8 mouse cellular contexts compared by ENCODE assay signal in the genomic region with DNA sequence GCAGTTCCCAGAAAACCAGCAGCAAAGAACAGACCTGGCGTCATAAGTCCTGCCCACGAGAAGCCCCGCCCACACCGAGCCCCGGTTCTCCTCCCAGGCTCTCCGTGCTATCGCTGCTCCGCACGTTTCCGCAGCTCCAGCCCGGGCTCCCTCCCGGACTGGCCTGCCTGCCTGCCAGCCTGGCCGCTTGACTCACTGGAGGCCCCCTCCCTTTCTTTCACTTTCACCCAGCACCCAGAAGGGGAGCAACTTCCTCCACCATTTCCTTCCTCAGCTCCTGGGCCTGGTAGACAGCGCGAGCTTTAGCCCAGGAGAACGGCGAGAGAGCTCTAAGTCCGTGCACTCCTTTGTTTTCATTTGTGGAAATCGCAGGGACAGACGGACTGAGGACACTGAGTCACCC. TPM values are rescaled to one million over a fixed set of nuclear protein-coding genes. Genes with fewer than 3 reads are reported as not detected.
DNase-seq lines count a peak whose midpoint lies in the region; ATAC-seq and TF ChIP-seq lines count a peak whose summit lies in the region.

No protein-coding gene starts in this region.

- H3K9ac ChIP-seq in heart, embryonic 14.5 days (ENCODE audit: low read length) = peak overlapping the region; percentile 75
- H3K9ac ChIP-seq in liver, embryonic 15.5 days = peak overlapping the region; percentile 80
- peak overlapping the region; percentile 79 for H3K9ac ChIP-seq in neural tube, embryonic 11.5 days (ENCODE audit: low read length)
- peak overlapping the region; percentile 53 for H3K9ac ChIP-seq in stomach, postnatal 0 days (ENCODE audit: low read length)

- H3K27ac ChIP-seq in heart, embryonic 14.5 days (replicated peaks in 1 of 2; ENCODE audit: control insufficient read depth in 1 of 2, insufficient read depth in 1 of 2, low read depth in 2 of 2, low read length in 2 of 2) = peak overlapping the region; percentile 95
- peak overlapping the region; percentile 99 for H3K27ac ChIP-seq in liver, embryonic 15.5 days (replicated peaks)
- peak overlapping the region; percentile 80 for H3K27ac ChIP-seq in neural tube, embryonic 11.5 days (ENCODE audit: low read depth, low read length)
- H3K27ac ChIP-seq in stomach, postnatal 0 days (replicated peaks) = peak overlapping the region; percentile 92

- peaks cover 52 to 66% of the 10 kb centered on the region in 2 experiments for H3K4me1 ChIP-seq in heart, embryonic 14.5 days (ENCODE audit: control insufficient read depth in 2 of 2, insufficient read depth in 2 of 2, low read length in 2 of 2)
- H3K4me1 ChIP-seq in liver, embryonic 15.5 days (replicated peaks) = peaks cover 95% of the 10 kb centered on the region
- peaks cover 29% of the 10 kb centered on the region for H3K4me1 ChIP-seq in neural tube, embryonic 11.5 days (ENCODE audit: control insufficient read depth, insufficient read depth, low read length)
- peaks cover 43% of the 10 kb centered on the region for H3K4me1 ChIP-seq in stomach, postnatal 0 days (replicated peaks; ENCODE audit: control insufficient read depth, insufficient read depth)

- no peak for TF ChIP-seq EP300 in stomach, postnatal 0 days (optimal IDR thresholded peaks at IDR 0.05)

- no peaks in the 10 kb centered on the region for H3K27me3 ChIP-seq in heart, embryonic 14.5 days (ENCODE audit: control insufficient read depth, insufficient read depth, low read length)
- H3K27me3 ChIP-seq in liver, embryonic 15.5 days = no peaks in the 10 kb centered on the region
- H3K27me3 ChIP-seq in neural tube, embryonic 11.5 days (ENCODE audit: control insufficient read depth, insufficient read depth, low read length) = no peaks in the 10 kb centered on the region
- no peaks in the 10 kb centered on the region for H3K27me3 ChIP-seq in stomach, postnatal 0 days (ENCODE audit: control insufficient read depth, insufficient read depth, low read length)

- peak overlapping the region; percentile 77 for H3K4me2 ChIP-seq in heart, embryonic 14.5 days (ENCODE audit: low read length)
- peak overlapping the region; percentile 87 for H3K4me2 ChIP-seq in liver, embryonic 15.5 days
- H3K4me2 ChIP-seq in neural tube, embryonic 11.5 days (ENCODE audit: low read depth) = peak overlapping the region; percentile 68
- peak overlapping the region; percentile 49 for H3K4me2 ChIP-seq in stomach, postnatal 0 days (replicated peaks; ENCODE audit: low read depth)

- TF ChIP-seq CTCF in brain, embryonic 14.5 days (IDR thresholded peaks at IDR 0.05; ENCODE audit: borderline replicate concordance, extremely low read depth, insufficient read depth, insufficient read length) = no peak
- peak; percentile 30 for TF ChIP-seq CTCF in stomach, postnatal 0 days (IDR thresholded peaks at IDR 0.05; ENCODE audit: low read depth)

- H3K36me3 ChIP-seq in heart, embryonic 14.5 days (ENCODE audit: control insufficient read depth, insufficient read depth, low read length) = peaks cover 31% of the 10 kb centered on the region
- peaks cover 39% of the 10 kb centered on the region for H3K36me3 ChIP-seq in liver, embryonic 15.5 days (replicated peaks)
- peaks cover 4% of the 10 kb centered on the region; the same call in 1 of the 2 replicates for H3K36me3 ChIP-seq in neural tube, embryonic 11.5 days (ENCODE audit: control insufficient read depth, insufficient read depth, low read length)
- peaks cover 22% of the 10 kb centered on the region for H3K36me3 ChIP-seq in stomach, postnatal 0 days (ENCODE audit: control insufficient read depth, insufficient read depth, low read length)

- peak; percentile 35; the same call in 1 of the 2 replicates for TF ChIP-seq POLR2A in brain, embryonic 14.5 days (IDR thresholded peaks at IDR 0.05; ENCODE audit: borderline replicate concordance, extremely low read depth, insufficient read depth, insufficient read length, poor library complexity, severe bottlenecking)

- WGBS in heart, embryonic 14.5 days = 2% methylated on average over 20 of the region's 20 CpGs
- WGBS in liver, embryonic 15.5 days (ENCODE audit: insufficient replicate concordance) = 0% methylated on average over 20 of the region's 20 CpGs
- 2% methylated on average over 20 of the region's 20 CpGs for WGBS in neural tube, embryonic 11.5 days
- WGBS in stomach, postnatal 0 days = under 1% methylated on average over 20 of the region's 20 CpGs

- peak overlapping the region; percentile 29 to 52 for H3K4me3 ChIP-seq in heart, embryonic 14.5 days (ENCODE audit: control insufficient read depth in 1 of 2, insufficient read depth in 1 of 2, low read depth in 1 of 2, low read length in 2 of 2)
- H3K4me3 ChIP-seq in liver, embryonic 15.5 days (replicated peaks) = peak overlapping the region; percentile 62
- peak overlapping the region; percentile 34 for H3K4me3 ChIP-seq in neural tube, embryonic 11.5 days (ENCODE audit: low read depth, low read length)
- H3K4me3 ChIP-seq in stomach, postnatal 0 days (ENCODE audit: low read depth, low read length) = peak overlapping the region; percentile 29

- peak; percentile 85 for ATAC-seq in erythroid progenitor cell, adult 5-6 weeks (replicated peaks; ENCODE audit: low FRiP score, poor library complexity, severe bottlenecking)
- ATAC-seq in heart, embryonic 14.5 days (ENCODE audit: insufficient number of reproducible peaks, insufficient read depth, low FRiP score, low read depth) = peak; percentile 72
- ATAC-seq in liver, embryonic 15.5 days (ENCODE audit: insufficient read depth) = peak; percentile 89
- ATAC-seq in neural tube, embryonic 11.5 days (ENCODE audit: insufficient read depth, low FRiP score, low TSS enrichment) = peak; percentile 74
- peak; percentile 88 for ATAC-seq in stomach, postnatal 0 days (ENCODE audit: low FRiP score, low TSS enrichment)

- no peaks in the 10 kb centered on the region for H3K9me3 ChIP-seq in heart, embryonic 14.5 days (ENCODE audit: control insufficient read depth, low read length)
- no peaks in the 10 kb centered on the region for H3K9me3 ChIP-seq in liver, embryonic 15.5 days (replicated peaks)
- no peaks in the 10 kb centered on the region for H3K9me3 ChIP-seq in neural tube, embryonic 11.5 days (ENCODE audit: control insufficient read depth, low read length)
- no peaks in the 10 kb centered on the region for H3K9me3 ChIP-seq in stomach, postnatal 0 days (ENCODE audit: control insufficient read depth, low read length)

- DNase-seq in CD4-positive, CD25-positive, alpha-beta regulatory T cell, adult 2 months (ENCODE audit: low read depth, low spot score) = peak; percentile 90
- peak; percentile 92 for DNase-seq in brain, embryonic 14.5 days (ENCODE audit: low read depth)
- peak; percentile 94 for DNase-seq in kidney, postnatal 14 days
- peak; percentile 76 for DNase-seq in neural tube, embryonic 11.5 days (ENCODE audit: low spot score)
- peak; percentile 96 for DNase-seq in stomach, postnatal 0 days (ENCODE audit: low spot score)

RNA-seq across cellular contexts. Expression of a gene that starts 27.4 kb away (rescaled TPM):
- polyA plus RNA-seq in brain, embryonic 14.5 days (2012; rRNA removed) = 3.2 TPM in 2 replicates
- total RNA-seq in erythroid progenitor cell, adult 5-6 weeks (2015; ENCODE audit: low replicate concordance) = 8.4 and 11.9 TPM in 2 replicates
- 13.5 and 15.9 TPM in 2 replicates for total RNA-seq in erythroid progenitor cell, adult 5-6 weeks (2017; ENCODE audit: low replicate concordance)
- 0.43 and 0.68 TPM in 2 replicates for polyA plus RNA-seq in heart, embryonic 14.5 days (2014; fragmentation: Nextera tagmentation; extraction: Ambion mirVana)
- polyA plus RNA-seq in liver, embryonic 15.5 days (2015; fragmentation: Nextera tagmentation; extraction: Ambion mirVana) = 0.16 and 0.24 TPM in 2 replicates
- 1.6 and 2.5 TPM in 2 replicates for polyA plus RNA-seq in neural tube, embryonic 11.5 days (2014; fragmentation: Nextera tagmentation; extraction: Ambion mirVana)
- polyA plus RNA-seq in stomach, postnatal 0 days (2015; fragmentation: Nextera tagmentation; extraction: Ambion mirVana) = 0.48 and 0.49 TPM in 2 replicates

RNA-seq across cellular contexts. Expression of a gene that starts 43.0 kb away (rescaled TPM):
- 6.8 and 7.9 TPM in 2 replicates for polyA plus RNA-seq in brain, embryonic 14.5 days (2012; rRNA removed)
- 20.9 and 23.5 TPM in 2 replicates for total RNA-seq in erythroid progenitor cell, adult 5-6 weeks (2015; ENCODE audit: low replicate concordance)
- total RNA-seq in erythroid progenitor cell, adult 5-6 weeks (2017; ENCODE audit: low replicate concordance) = 29.0 and 51.1 TPM in 2 replicates
- polyA plus RNA-seq in heart, embryonic 14.5 days (2014; fragmentation: Nextera tagmentation; extraction: Ambion mirVana) = 7.1 and 7.4 TPM in 2 replicates
- 7.7 and 8.7 TPM in 2 replicates for polyA plus RNA-seq in liver, embryonic 15.5 days (2015; fragmentation: Nextera tagmentation; extraction: Ambion mirVana)
- polyA plus RNA-seq in neural tube, embryonic 11.5 days (2014; fragmentation: Nextera tagmentation; extraction: Ambion mirVana) = 4.4 and 5.9 TPM in 2 replicates
- polyA plus RNA-seq in stomach, postnatal 0 days (2015; fragmentation: Nextera tagmentation; extraction: Ambion mirVana) = 4.0 and 4.1 TPM in 2 replicates

Comparison
In these comparisons a context has a peak if more than half of its experiments do, and no peak if none do; other contexts are left out.
1. Peak in every context shown above with its lines: DNase-seq, ATAC-seq, H3K4me3 ChIP-seq and H3K27ac ChIP-seq.